Mouse (Mus musculus) erythroblast, adult 5-6 weeks (primary cell): ENCODE data around the gene Ints5. TPM values are rescaled to one million over a fixed set of nuclear protein-coding genes. Genes with fewer than 3 reads are reported as not detected.
"Not testable (repeated sequence)": the region's sequence is repeated elsewhere in the genome, so short reads cannot be mapped to it uniquely, and the experiment has no call there.

Experiments
- ATAC-seq: replicated peaks from 2 replicates; pipeline ENCODE4 v1.8.0; 2016; ENCODE audit warnings: moderate number of reproducible peaks, mild to moderate bottlenecking, moderate TSS enrichment, inconsistent platforms; ENCODE audit not compliant: poor library complexity, low FRiP score, severe bottlenecking
- total RNA-seq, 2 experiments: library from RNA; stranded (forward) in 1 of 2; stranded (reverse) in 1 of 2; fragments of 150-400 nt in 1 of 2; fragments of 200-764, 138-1000 nt in 1 of 2; gene quantifications; 2 replicates each; pipeline versions ENCODE4 v1.2.3 to v1.2.4; 2015 to 2017; ENCODE audit warnings: low replicate concordance in 2 of 2

Ints5 gene
- total RNA-seq (2015; ENCODE audit: low replicate concordance), result 2.3 and 7.1 TPM in 2 replicates
- total RNA-seq (2017; ENCODE audit: low replicate concordance), result 4.7 and 5.4 TPM in 2 replicates

GRCm38 (mm10) chr19:8892829-8893766 lies at the start of gene Ints5:
Gene Ints5, plus strand, starts transcription at chr19:8893005.
- ATAC-seq, result peak; percentile 71

GRCm38 (mm10) chr19:8844371-8845129 lies 48.3 kb upstream of the Ints5 start:
- ATAC-seq, result peak; percentile 51

- ATAC-seq, result no peak
These were observed 44.4 kb upstream of the Ints5 start for GRCm38 (mm10) chr19:8848356-8848755.

GRCm38 (mm10) chr19:8850402-8850901 lies 42.4 kb upstream of the Ints5 start, which contains the start of gene Lrrn4cl:
Gene Lrrn4cl, plus strand, starts transcription at chr19:8850768.
- no peak for ATAC-seq

GRCm38 (mm10) chr19:8851639-8852038 lies 41.2 kb upstream of the Ints5 start:
- no peak for ATAC-seq

GRCm38 (mm10) chr19:8852236-8852928 lies 40.4 kb upstream of the Ints5 start:
- no peak for ATAC-seq

GRCm38 (mm10) chr19:8853117-8853516 lies 39.7 kb upstream of the Ints5 start:
- ATAC-seq, result no peak

GRCm38 (mm10) chr19:8857689-8858088 lies 35.1 kb upstream of the Ints5 start:
- ATAC-seq, result peak; percentile 83

GRCm38 (mm10) chr19:8859018-8859417 lies 33.8 kb upstream of the Ints5 start:
- ATAC-seq, result no peak

GRCm38 (mm10) chr19:8864265-8864664 lies 28.5 kb upstream of the Ints5 start:
- no peak for ATAC-seq

- ATAC-seq, result not testable (repeated sequence)
These were observed 22.4 kb upstream of the Ints5 start for GRCm38 (mm10) chr19:8870381-8870780.

- ATAC-seq, result peak; percentile 9; the same call in 1 of the 2 replicates
These were observed 22.0 kb upstream of the Ints5 start for GRCm38 (mm10) chr19:8870838-8871237.

- peak; percentile 98 for ATAC-seq
These were observed 21.3 kb upstream of the Ints5 start, which contains the start of gene Ubxn1 for GRCm38 (mm10) chr19:8871267-8872186. Gene Ubxn1, plus strand, starts transcription at chr19:8871496.

- no peak for ATAC-seq
These were observed 20.5 kb upstream of the Ints5 start for GRCm38 (mm10) chr19:8872266-8872840.

GRCm38 (mm10) chr19:8875031-8875430 lies 17.8 kb upstream of the Ints5 start:
- ATAC-seq, result no peak

- ATAC-seq, result peak; percentile 98
These were observed 12.3 kb upstream of the Ints5 start, which contains the start of gene Uqcc3 for GRCm38 (mm10) chr19:8880311-8881033. Gene Uqcc3, minus strand, starts transcription at chr19:8880923.

GRCm38 (mm10) chr19:8881034-8881392 lies 11.8 kb upstream of the Ints5 start:
- no peak for ATAC-seq

GRCm38 (mm10) chr19:8883616-8884015 lies 9.2 kb upstream of the Ints5 start, which contains the start of the genes Lbhd1 and Gm49403:
Gene Lbhd1, plus strand, starts transcription at chr19:8883732.
Gene Gm49403, plus strand, starts transcription at chr19:8883930.
- ATAC-seq, result no peak
